Mouse (Mus musculus) left cerebral cortex, adult 2 months (tissue): ENCODE results near the gene Pla2g3. TPM values are rescaled to one million over a fixed set of nuclear protein-coding genes. Genes with fewer than 3 reads are reported as not detected.

Experiments used
- DNase-seq, 2 experiments: peaks; one replicate each; pipeline ENCODE4 v3.0.0; 2021 to 2022; ENCODE audit warnings: low spot score in 2 of 2, mixed read lengths in 1 of 2; ENCODE audit errors: extremely low spot score in 1 of 2
- H3K27ac ChIP-seq: fragments of 200-600 bp; 2 replicates; pipeline ENCODE4 v1.8.1; 2022
- H3K4me3 ChIP-seq: fragments of 200-600 bp; 2 replicates; pipeline ENCODE4 v1.8.1; 2022
- CTCF ChIP-seq: fragments of 200-600 bp; IDR thresholded peaks from 2 replicates; pipeline ENCODE4 v1.8.1; 2022; ENCODE audit warnings: antibody characterized with exemption, mild to moderate bottlenecking, moderate library complexity
- intact Hi-C: fragments of 180-260 bp; cut with DNase I; formaldehyde crosslinking; loops from one replicate; pipeline ENCODE4 v1.15.1; 2025
- total RNA-seq, 2 experiments: library from RNA; stranded (reverse); gene quantifications; 2 replicates each; pipeline ENCODE4 v1.2.3; 2021

The Pla2g3 gene
- total RNA-seq, 2 experiments from 2014 or later, result 3.8 to 4.1 TPM

DNA sequence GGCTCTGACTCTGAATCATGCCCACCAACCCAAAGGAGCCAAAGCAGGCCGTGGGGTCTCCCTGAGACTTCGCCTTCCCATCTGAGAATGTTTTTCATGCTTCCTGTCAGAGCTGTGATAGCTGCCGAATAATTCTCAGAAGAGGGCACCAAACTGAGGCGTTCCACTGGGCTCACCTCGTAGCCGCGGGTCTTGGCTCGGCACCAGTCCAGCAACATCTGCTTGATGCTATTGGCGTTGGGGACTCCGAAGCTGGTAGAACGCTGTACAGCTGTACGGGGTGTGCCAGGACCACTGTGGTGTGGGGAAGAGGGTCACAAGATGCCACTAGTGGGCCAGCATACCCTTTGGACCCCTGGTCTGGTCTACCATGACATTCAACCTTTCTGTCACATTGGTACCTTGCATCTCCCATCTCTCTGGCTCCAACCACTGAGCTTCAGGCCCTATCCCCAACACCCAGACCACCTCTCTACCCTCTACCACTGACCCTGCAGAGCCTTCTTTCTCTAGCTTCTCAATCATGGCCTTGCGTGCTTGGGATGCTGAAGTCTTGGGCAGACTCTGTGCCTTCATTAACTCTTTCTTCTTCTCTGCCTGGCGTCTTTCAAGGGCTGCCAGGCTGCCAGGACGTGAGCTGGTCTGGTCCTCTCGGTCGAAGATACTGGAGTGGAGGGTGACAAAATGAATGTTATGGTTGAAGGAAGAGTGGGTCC, 34.4 kb downstream of the Pla2g3 start:
- intact Hi-C loops, result no loop called here
- Histone ChIP-seq H3K4me3 (no peak overlapping the region), H3K27ac (no peak overlapping the region)
- no peak for TF ChIP-seq CTCF
- no peak for DNase-seq

DNA sequence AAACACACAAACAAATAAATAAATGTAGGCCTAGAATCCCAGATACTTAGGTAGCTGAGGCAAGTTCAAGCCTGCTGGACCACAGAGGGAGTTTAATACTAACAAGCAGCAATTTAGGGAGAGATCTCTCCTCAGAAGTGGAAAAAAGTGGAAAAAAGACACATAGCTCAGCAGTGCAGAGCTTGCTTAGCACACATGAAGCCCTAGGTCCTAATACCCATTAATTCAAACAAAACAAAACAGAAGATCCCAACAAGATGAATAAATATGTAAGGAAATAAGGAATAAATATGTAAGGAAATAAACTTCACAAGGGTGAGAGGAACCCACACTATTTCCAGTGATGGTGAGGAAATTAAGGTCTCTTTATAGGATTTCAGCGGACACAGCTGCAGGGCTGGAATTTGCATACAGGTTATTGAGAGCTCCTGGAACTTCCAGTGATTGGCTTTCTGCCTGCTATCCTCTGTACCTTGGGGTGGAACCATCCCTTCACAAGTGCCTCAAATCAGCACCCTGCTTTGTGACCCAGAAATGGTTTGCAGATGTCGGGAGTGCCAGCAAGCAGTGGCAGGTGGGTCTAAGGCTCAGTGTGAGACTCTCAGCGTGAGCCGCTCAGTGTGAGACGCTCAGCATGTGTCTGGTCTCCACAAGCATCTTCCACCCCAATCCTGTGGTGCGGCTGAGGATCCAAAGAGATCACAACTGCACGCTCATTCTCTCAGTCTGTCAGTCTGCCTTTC, 35.9 kb downstream of the Pla2g3 start:
- DNase-seq, result no peak
- H3K27ac ChIP-seq, result no peak overlapping the region
- H3K4me3 ChIP-seq, result no peak overlapping the region
- TF ChIP-seq CTCF, result no peak
- intact Hi-C loops, result no loop called here

DNA sequence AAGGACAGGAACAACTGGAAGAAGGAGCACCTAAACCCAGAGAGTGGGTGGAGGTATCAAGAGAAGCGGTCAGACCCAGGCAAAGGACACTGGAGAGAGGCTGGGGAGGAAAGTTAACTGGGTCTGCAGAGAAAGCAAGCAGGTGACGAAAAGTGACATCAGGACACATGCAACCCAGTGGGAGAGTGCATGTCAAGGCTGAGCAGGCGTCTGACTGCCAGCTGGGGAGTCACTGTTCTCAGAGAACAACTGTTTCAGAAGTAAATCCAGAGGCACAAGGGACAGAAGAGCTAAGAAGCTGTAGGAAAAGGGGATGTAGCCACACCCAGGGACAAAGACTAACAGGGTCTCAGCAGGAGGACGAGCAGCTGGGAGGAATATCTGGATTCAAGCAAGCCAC, 37.5 kb downstream of the Pla2g3 start:
- intact Hi-C loops, result no loop called here
- no peak overlapping the region for H3K4me3 ChIP-seq
- no peak for DNase-seq
- TF ChIP-seq CTCF, result no peak
- no peak overlapping the region for H3K27ac ChIP-seq

DNA sequence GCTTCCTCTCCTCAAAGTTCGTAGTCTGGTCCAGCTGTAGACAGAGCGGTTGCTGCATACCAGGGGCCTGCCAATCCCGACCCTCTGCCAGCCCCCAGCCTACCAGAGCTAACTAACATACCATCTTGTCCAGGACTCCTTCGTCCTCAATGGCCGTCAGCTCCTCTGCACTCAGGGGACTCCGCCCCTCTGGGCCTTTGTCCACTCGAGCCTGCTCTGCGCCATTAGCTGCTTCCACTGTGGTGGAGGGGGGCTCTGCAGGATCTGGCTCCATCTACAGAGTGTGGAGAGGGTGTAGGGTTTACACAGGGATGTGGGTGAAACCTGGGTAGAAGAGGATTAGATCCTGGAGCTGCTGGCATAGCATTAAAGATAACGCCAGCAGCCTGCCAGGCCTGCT, 38.1 kb downstream of the Pla2g3 start:
- H3K27ac ChIP-seq, result no peak overlapping the region
- H3K4me3 ChIP-seq, result no peak overlapping the region
- no peak for TF ChIP-seq CTCF
- intact Hi-C loops, result no loop called here
- no peak for DNase-seq

DNA sequence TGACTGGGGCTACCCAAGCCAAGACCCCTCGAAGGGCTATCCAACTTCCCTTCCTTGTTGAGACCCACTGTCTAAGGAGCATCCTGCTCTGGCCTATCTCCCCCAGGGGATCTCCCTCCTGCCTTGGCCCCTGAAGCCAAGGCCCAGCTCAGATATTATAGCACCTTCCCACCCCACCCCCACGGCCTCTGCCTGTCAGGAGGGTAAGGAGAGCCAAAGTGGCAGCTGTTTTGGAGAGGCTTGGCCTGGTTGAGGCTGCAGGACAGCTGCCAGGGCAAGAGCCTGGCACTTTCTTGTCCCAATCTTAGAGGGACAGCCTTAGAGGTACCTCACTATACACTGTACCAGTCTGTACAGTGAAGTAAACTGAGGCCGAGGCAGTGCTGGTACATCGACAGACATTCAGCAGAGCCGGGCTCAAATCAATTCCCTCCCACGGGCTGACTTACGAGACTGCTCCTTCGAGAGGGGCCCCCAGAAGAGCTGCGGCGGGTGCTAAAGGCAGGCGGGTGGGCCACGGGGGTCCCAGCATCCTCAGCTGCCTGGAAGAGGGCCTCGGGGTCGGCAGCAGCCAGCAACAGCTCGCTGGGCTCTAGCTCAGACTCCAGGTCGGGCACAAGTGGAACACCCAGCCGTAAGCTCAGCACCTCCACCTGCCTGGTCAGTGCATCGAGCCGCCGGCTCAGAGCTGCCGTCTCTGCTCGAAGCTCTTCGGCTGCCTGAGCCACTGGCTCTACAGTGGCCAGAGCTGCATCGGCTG, 39.1 kb downstream of the Pla2g3 start:
- intact Hi-C loops, result no loop called here
- DNase-seq, result no peak

DNA sequence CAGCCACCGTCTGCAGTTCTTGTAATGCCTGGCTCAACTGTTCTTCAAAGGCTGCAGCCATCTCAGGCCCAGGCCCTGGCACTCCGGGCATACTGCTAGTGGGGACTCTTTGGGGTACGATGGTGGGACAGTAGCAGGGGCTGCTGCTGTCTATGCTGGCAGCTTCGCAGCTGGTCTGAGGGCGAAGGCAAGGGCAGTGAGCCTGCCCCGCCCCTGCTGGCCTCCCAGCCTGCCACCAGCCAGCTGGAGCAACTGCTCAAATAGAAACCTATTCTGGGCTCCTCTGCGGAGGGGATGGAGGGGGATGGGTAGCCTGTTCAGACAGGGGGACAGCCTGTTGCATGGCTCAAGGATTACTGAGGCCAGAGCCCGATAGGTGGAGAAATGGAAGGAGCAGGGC, 39.7 kb downstream of the Pla2g3 start:
- no peak for DNase-seq
- TF ChIP-seq CTCF, result no peak
- Histone ChIP-seq H3K27ac (no peak overlapping the region), H3K4me3 (no peak overlapping the region)
- intact Hi-C loops, result no loop called here

More for the DNA sequence above, 39.1 kb downstream of the Pla2g3 start:
- TF ChIP-seq CTCF, result no peak
- Histone ChIP-seq H3K27ac (no peak overlapping the region), H3K4me3 (no peak overlapping the region)

DNA sequence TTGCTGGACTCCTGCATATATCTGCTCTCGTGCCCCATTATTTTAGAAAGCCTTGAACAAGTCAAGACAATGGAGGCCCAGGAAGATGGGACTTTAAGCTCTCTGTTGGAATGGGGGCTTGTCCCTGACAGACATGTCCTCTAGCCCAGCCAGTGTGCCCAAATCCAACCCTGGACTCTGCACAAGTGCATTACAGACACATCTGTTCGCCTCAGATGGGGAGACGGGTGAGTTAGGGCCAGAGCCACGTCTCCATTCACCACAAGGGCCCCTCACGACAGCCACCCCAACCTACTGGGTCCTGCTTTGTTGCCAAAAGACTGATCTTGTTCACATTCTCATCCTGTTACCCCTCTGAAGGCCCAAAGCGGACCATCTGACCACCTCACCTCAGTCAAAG, 40.1 kb downstream of the Pla2g3 start:
- no peak for TF ChIP-seq CTCF
- no peak for DNase-seq
- no peak overlapping the region for H3K4me3 ChIP-seq
- H3K27ac ChIP-seq, result no peak overlapping the region
- intact Hi-C loops, result no loop called here

DNA sequence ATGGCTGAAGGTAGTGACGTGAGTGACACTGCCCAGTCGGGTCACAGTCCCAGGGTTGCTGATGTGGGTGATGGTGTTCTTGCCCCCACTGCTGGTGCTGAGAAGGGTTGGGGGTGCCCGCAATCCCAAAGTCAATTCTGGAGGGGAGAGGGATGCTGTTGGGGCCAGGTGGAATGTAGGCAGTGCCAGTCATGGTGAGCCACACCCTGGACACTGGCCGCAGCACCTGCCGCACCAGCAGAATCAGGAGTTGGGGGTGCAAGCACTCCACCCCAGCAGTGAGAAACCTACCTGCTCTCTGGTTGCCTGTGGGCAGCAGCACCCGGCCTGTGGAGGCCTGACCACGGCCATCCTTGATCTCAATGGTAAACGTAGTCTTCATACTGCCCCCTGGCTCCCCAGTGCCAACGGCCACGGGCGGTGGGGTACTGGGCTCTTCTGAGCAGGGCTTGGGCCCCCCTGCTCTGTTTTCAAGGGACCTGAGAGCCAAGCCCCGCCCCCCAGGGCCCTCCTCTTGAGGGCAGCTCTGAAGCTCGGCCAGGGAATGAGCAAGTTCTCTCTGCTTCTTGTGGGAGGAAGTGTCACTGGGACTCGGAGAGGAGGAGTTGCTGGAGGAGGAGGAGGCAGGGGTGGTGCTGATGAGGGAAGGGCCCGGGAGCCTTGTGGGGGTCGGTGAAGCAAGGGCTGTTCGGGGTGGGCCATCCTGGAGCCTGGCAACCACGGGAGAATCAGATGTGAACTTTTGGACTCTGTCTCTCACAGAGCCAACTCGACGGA, 41.6 kb downstream of the Pla2g3 start:
- Histone ChIP-seq H3K4me3 (no peak overlapping the region), H3K27ac (no peak overlapping the region)
- TF ChIP-seq CTCF, result no peak
- intact Hi-C loops, result no loop called here
- no peak for DNase-seq

DNA sequence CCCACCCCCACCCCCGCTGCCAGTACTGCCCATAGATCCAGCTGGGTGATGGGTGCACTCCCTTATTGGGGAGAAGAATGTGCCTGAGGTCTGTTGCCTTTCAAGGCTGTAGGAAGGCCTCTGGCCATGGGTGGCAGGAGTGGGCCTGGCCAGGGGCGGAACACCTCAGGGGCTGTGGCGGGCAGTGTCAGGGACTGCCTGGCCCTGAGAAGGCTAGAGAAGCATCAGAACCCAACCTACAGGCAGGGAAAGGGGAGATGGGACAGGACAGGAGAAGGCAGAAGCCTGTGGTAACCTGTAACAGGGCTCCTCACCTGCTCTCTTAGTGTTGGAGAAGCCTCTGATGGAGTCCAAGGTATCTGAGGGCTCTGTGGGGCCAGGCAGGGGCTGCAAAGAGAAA, 42.6 kb downstream of the Pla2g3 start:
- intact Hi-C loops, result no loop called here
- Histone ChIP-seq H3K4me3 (no peak overlapping the region), H3K27ac (no peak overlapping the region)
- TF ChIP-seq CTCF, result no peak
- DNase-seq, result no peak

DNA sequence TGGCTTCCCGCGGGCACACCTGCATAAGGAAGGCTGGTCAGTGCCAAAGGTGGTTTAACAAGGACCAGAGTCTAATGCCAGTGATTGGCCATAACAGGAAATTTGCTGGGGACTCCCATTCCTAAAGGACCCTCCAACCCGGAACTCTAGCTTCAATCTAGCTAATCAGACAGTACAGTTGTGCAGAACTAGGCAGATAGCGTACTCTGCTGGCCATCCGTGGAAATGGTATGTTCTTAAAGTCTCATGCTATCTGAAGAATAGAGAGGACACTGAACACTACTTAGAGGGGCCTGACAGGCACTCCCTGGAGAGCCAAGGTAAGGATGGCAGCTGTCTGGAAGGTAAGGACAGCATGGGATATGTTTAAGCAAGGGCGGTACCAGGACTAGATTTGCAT, 43.5 kb downstream of the Pla2g3 start:
- no peak for DNase-seq

DNA sequence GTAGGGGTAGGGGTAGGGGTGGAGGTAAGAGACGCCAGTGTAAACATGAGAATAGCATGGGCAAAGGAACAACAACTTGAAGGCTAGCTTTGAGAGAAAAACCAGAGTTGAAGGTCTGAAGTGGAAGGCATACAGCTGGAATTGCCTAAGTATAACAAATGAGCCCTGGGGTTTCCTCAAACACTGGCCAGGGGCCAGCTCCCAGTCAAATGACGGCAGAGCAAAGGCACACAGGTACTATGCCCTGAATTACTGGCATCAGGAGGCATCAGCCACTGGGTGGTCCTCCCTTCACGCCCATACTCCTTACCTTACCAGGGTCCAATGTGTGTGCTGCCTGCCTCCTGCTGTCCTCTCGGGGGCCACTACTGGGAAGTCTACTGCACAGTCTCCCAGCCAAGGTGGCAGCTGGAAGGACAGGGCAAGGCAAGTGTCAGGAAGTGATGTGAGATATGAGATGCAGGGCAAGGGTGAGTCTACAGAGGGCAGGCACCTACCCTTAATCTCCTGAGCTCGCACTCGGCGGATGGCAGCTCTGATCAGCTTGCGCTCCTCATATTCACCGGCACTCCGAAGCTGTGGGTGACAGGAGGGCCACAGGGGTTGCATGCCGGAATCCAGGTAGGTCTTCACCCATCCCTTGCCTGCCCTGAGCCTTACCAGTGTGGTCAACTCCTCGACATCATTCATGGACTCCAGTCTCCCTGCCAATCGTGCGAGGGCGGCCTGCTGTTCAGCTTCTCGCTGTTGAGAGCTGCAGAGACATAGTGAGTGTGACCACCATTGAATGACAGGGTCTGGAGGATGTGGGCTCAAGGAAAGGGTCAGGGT, 44.2 kb downstream of the Pla2g3 start:
- Histone ChIP-seq H3K4me3 (no peak overlapping the region), H3K27ac (no peak overlapping the region)
- no peak for DNase-seq
- intact Hi-C loops, result no loop called here
- no peak for TF ChIP-seq CTCF

More for the DNA sequence above, 43.5 kb downstream of the Pla2g3 start:
- peak; percentile 52 for TF ChIP-seq CTCF
- Histone ChIP-seq H3K27ac (no peak overlapping the region), H3K4me3 (no peak overlapping the region)
- intact Hi-C loops, result no loop called here
